Mouse (Mus musculus): ENCODE measurements around the gene Ppp2r5a. TPM values are rescaled to one million over a fixed set of nuclear protein-coding genes. Genes with fewer than 3 reads are reported as not detected.
A peak's percentile ranks its signal among the peaks of the same experiment; 100 is the strongest.

Ppp2r5a gene
- polyA plus RNA-seq, 1 experiment = 145 TPM

DNA sequence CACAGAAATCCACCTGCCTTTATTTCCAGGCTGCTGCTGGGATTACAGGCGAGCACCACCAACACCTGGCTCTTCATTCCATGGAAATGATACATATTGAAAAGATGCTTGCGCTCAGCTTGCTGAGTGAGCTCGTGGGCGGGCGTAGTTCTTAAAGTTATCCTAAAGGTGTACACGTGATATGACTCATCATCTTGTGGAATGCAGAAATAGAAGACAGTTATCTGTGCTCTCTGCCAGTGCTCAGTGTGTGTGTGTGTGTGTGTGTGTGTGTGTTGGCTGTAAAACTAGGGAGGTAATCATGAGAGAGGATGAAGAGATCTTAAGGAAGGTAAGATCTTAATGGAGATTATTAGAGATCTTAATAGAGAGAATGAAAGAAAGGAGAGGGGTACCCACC, 11.4 kb upstream of the Ppp2r5a start:
- Histone ChIP-seq H3K4me3 (ENCODE audit: control insufficient read depth, insufficient read depth, low read length) (no peak overlapping the region), H3K27ac (ENCODE audit: control insufficient read depth, insufficient read depth, low read length) (no peak overlapping the region), H3K4me1 (replicated peaks; ENCODE audit: control insufficient read depth, insufficient read depth, low read length) (peaks cover 38% of the 10 kb centered on the region), H3K27me3 (ENCODE audit: control insufficient read depth, insufficient read depth, low read length) (no peaks in the 10 kb centered on the region), H3K36me3 (ENCODE audit: control insufficient read depth, insufficient read depth, low read length) (no peaks in the 10 kb centered on the region)
- TF ChIP-seq CTCF (IDR thresholded peaks at IDR 0.05; ENCODE audit: borderline replicate concordance, control insufficient read depth, extremely low read depth, insufficient read depth, low read length, poor library complexity) (no peak), POLR2A (IDR thresholded peaks at IDR 0.05; ENCODE audit: control insufficient read depth, extremely low read depth, insufficient read depth, low read length, poor library complexity) (no peak)
- WGBS = 80% methylated on average over 6 of the region's 6 CpGs
- DNase-seq = no peak

DNA sequence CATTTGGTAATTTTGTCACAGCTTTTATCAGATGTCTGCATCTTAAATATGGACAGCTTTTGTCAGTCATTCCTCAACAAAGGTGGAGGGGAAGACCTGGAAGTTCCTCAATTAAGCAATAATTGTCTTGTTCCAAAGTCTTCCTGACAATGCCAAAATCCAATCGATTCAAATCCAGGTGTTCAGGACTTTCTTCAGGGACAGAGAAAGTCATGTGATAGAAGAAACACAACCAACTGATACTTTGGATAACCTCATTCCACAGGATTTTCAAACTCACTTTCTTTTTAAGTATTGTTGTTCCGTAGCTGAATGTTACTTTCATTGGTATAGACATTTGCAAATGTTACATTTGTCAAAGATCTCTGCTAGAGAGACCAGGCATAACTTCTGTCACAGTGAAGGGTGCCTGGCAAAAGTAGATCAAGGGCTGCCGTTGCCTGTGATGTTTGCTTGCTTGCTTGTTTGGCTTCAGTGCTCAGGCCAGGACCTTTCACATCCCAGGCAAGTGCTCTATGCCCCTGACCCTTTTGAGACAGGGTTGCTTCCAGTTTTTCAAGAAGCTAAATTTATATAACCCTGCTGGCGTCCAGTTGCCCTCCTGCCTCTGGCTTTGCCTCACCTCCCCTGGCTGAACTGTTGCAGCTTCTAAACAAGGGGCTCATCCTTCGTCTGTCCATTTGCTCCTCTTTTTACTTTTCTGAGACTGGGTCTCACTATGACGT, 10.8 kb upstream of the Ppp2r5a start:
- TF ChIP-seq CTCF (IDR thresholded peaks at IDR 0.05; ENCODE audit: borderline replicate concordance, control insufficient read depth, extremely low read depth, insufficient read depth, low read length, poor library complexity) (no peak), POLR2A (IDR thresholded peaks at IDR 0.05; ENCODE audit: control insufficient read depth, extremely low read depth, insufficient read depth, low read length, poor library complexity) (no peak)
- no peak overlapping the region for H3K4me3 ChIP-seq (ENCODE audit: control insufficient read depth, insufficient read depth, low read length)
- no peak for DNase-seq
- peaks cover 32% of the 10 kb centered on the region for H3K4me1 ChIP-seq (replicated peaks; ENCODE audit: control insufficient read depth, insufficient read depth, low read length)
- no peaks in the 10 kb centered on the region for H3K36me3 ChIP-seq (ENCODE audit: control insufficient read depth, insufficient read depth, low read length)
- H3K27ac ChIP-seq (ENCODE audit: control insufficient read depth, insufficient read depth, low read length) = no peak overlapping the region
- 87% methylated on average over 6 of the region's 6 CpGs for WGBS
- H3K27me3 ChIP-seq (ENCODE audit: control insufficient read depth, insufficient read depth, low read length) = no peaks in the 10 kb centered on the region

DNA sequence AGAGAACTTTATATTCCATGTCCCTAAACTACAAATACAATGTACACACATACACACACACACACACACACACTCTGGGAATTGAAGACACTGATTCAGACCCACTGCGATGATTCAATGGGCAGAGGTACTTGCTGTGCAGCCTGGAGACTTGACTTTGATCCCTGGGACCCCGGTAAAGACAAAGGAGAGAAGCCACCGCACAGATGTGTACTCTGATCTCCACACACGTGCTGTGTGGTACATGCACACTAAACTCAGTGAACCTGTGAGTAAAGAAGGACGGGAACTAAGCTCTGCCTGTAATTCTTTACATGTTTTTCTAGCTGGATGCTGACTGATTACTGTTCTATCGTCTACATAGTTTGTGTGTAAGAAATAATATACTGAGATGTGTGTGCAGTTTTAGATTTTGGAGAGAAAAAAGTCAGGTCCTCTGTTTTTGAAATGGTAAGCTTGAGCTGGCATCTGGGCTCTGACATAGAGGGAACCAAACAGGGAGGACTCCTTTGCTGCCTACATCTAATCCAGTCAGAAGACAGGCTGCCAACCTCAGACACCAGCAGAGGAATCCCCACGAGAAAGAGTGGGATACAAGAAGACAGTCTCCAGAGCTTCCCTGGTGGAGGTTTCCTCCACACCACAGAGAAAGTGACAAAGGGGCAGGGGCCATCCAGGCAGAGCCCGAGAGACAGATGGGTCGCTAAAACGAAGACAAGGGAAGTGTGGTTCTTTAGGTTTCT, 7.4 kb upstream of the Ppp2r5a start:
- H3K27ac ChIP-seq (ENCODE audit: control insufficient read depth, insufficient read depth, low read length) = peak overlapping the region; percentile 27; the same call in 1 of the 2 replicates
- H3K4me1 ChIP-seq (replicated peaks; ENCODE audit: control insufficient read depth, insufficient read depth, low read length) = peaks cover 12% of the 10 kb centered on the region
- no peak overlapping the region for H3K4me3 ChIP-seq (ENCODE audit: control insufficient read depth, insufficient read depth, low read length)
- no peak for DNase-seq
- WGBS = 47% methylated on average over 10 of the region's 10 CpGs
- no peaks in the 10 kb centered on the region for H3K36me3 ChIP-seq (ENCODE audit: control insufficient read depth, insufficient read depth, low read length)
- no peaks in the 10 kb centered on the region for H3K27me3 ChIP-seq (ENCODE audit: control insufficient read depth, insufficient read depth, low read length)
- no peak for TF ChIP-seq CTCF (IDR thresholded peaks at IDR 0.05; ENCODE audit: borderline replicate concordance, control insufficient read depth, extremely low read depth, insufficient read depth, low read length, poor library complexity)
- no peak for TF ChIP-seq POLR2A (IDR thresholded peaks at IDR 0.05; ENCODE audit: control insufficient read depth, extremely low read depth, insufficient read depth, low read length, poor library complexity)

DNA sequence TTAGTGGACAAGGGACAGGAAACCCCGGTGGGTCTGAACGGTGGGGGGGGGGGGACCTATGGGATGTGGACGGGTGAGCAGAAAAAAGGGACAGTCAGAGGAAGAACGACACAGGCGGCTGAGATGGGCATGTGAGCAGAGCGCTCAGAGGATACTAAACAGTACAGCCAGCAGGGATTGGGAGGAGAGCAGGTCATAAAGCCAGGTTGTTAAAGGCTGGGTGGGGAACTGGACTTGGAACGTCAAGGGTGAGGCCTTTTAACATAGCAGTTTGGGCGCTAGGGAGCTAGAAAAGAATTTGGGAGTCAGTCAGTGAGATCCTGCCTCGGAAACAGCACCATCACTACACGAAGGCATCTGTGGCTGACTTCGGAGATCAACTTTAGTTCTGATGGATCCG, 4.2 kb upstream of the Ppp2r5a start:
- TF ChIP-seq CTCF (IDR thresholded peaks at IDR 0.05; ENCODE audit: borderline replicate concordance, control insufficient read depth, extremely low read depth, insufficient read depth, low read length, poor library complexity) (no peak), POLR2A (IDR thresholded peaks at IDR 0.05; ENCODE audit: control insufficient read depth, extremely low read depth, insufficient read depth, low read length, poor library complexity) (no peak)
- H3K4me3 ChIP-seq (ENCODE audit: control insufficient read depth, insufficient read depth, low read length) = no peak overlapping the region
- H3K27ac ChIP-seq (ENCODE audit: control insufficient read depth, insufficient read depth, low read length) = no peak overlapping the region
- WGBS = 87% methylated on average over 11 of the region's 12 CpGs
- H3K27me3 ChIP-seq (ENCODE audit: control insufficient read depth, insufficient read depth, low read length) = no peaks in the 10 kb centered on the region
- no peak for DNase-seq
- H3K36me3 ChIP-seq (ENCODE audit: control insufficient read depth, insufficient read depth, low read length) = no peaks in the 10 kb centered on the region
- H3K4me1 ChIP-seq (replicated peaks; ENCODE audit: control insufficient read depth, insufficient read depth, low read length) = peaks cover 28% of the 10 kb centered on the region

DNA sequence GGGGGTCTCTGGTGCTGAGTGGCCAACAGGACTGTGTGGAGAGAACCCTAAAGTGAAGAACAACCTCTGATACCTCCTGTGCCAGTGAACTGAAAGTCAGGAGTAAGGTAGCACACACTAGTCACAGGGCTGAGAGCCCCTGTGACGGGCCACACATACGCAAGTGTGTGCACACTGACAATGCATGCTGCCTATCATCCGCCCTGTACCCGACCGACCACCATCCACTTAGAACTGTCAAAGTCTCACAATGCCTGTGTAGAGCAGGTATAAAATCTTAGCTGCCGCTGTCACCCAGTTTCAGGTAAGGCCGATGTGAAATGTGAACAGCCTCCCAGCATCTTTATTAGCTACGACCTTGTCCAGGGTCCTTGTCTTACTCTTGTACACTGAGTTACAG, 3.4 kb upstream of the Ppp2r5a start:
- H3K4me3 ChIP-seq (ENCODE audit: control insufficient read depth, insufficient read depth, low read length) = no peak overlapping the region
- H3K36me3 ChIP-seq (ENCODE audit: control insufficient read depth, insufficient read depth, low read length) = no peaks in the 10 kb centered on the region
- TF ChIP-seq CTCF (IDR thresholded peaks at IDR 0.05; ENCODE audit: borderline replicate concordance, control insufficient read depth, extremely low read depth, insufficient read depth, low read length, poor library complexity) (no peak), POLR2A (IDR thresholded peaks at IDR 0.05; ENCODE audit: control insufficient read depth, extremely low read depth, insufficient read depth, low read length, poor library complexity) (no peak)
- peaks cover 28% of the 10 kb centered on the region for H3K4me1 ChIP-seq (replicated peaks; ENCODE audit: control insufficient read depth, insufficient read depth, low read length)
- H3K27ac ChIP-seq (ENCODE audit: control insufficient read depth, insufficient read depth, low read length) = no peak overlapping the region
- 98% methylated on average over 8 of the region's 8 CpGs for WGBS
- H3K27me3 ChIP-seq (ENCODE audit: control insufficient read depth, insufficient read depth, low read length) = no peaks in the 10 kb centered on the region
- DNase-seq = no peak

DNA sequence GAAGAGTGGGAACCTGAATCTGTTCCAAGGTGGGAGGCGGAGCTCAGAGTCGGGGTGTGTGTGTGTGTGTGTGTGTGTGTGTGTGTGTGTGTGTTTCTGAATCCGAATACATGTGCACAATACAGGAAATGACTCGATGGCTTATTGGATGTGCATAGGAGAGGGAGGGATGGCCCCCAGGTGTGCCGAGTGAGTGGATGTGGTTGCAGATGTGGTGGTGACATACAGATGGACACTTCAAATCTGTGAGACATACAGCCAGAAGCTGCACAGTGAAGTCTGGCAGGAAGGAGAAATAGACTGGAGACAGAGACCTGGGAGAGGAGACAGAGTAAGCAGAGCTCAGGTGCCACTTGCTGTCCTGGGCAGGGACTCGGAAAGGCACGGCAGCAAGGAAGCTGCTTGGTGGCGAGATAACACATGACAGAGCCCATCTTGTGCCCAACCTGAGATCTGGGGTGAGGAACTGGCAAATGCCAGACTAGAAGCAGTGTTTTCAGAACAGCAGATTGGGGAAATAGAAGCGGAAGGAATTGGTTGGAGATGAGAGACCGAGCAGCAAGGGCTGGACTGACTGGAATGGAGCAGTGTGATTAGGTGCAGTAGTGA, 1.8 kb upstream of the Ppp2r5a start:
- Histone ChIP-seq H3K27ac (ENCODE audit: control insufficient read depth, insufficient read depth, low read length) (no peak overlapping the region), H3K27me3 (ENCODE audit: control insufficient read depth, insufficient read depth, low read length) (no peaks in the 10 kb centered on the region), H3K36me3 (ENCODE audit: control insufficient read depth, insufficient read depth, low read length) (no peaks in the 10 kb centered on the region), H3K4me3 (ENCODE audit: control insufficient read depth, insufficient read depth, low read length) (no peak overlapping the region), H3K4me1 (replicated peaks; ENCODE audit: control insufficient read depth, insufficient read depth, low read length) (peaks cover 23% of the 10 kb centered on the region)
- DNase-seq = no peak
- 31% methylated on average over 10 of the region's 10 CpGs for WGBS
- TF ChIP-seq CTCF (IDR thresholded peaks at IDR 0.05; ENCODE audit: borderline replicate concordance, control insufficient read depth, extremely low read depth, insufficient read depth, low read length, poor library complexity) = no peak
- no peak for TF ChIP-seq POLR2A (IDR thresholded peaks at IDR 0.05; ENCODE audit: control insufficient read depth, extremely low read depth, insufficient read depth, low read length, poor library complexity)
